ENCODE assay signal across 12 mouse cellular contexts in the genomic region with DNA sequence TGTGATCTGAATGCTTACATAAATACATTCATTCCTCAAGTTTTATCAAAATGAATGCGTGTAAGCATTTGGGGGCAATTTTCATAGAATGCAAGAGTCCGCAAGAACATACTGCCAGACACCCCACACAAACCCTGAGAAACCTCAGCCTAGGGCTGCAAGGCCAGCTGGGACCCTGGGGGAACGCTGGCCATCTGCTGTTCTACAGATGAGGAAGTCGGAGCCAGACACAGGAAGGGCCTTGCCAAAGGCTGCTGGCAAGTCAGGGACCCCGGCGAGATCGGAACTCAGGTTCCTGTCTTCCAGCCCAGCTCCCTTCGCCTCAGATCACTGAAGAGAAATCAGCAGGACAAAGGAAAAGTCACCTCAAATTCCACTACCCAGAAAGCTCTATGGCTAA. TPM values are rescaled to one million over a fixed set of nuclear protein-coding genes. Genes with fewer than 3 reads are reported as not detected.
DNase-seq lines count a peak whose midpoint lies in the region; ATAC-seq and TF ChIP-seq lines count a peak whose summit lies in the region.
"Had no signal": no experiment of that assay in that cellular context is flagged by ENCODE, and none has a peak within 500 bp of the region (broad histone marks: within the 10 kb centered on the region; RNA-seq: fewer than 3 reads in every experiment).

No protein-coding gene starts in this region.

- TF ChIP-seq POLR2A in brain, embryonic 14.5 days (IDR thresholded peaks at IDR 0.05; ENCODE audit: borderline replicate concordance, extremely low read depth, insufficient read depth, insufficient read length, poor library complexity, severe bottlenecking), result no peak

- ATAC-seq in cerebellum, adult (ENCODE audit: insufficient number of reproducible peaks, low FRiP score, low TSS enrichment), result no peak
- no peak for ATAC-seq in megakaryocyte-erythroid progenitor cell, adult 5-6 weeks (replicated peaks; ENCODE audit: low FRiP score, low TSS enrichment, poor library complexity, severe bottlenecking)
- ATAC-seq: intestine, embryonic 16.5 days had no signal

- intact Hi-C loops in heart, postnatal 14 days (cut with DNase I), result loop anchor here (5.0 kb wide), 1 partner anchor 33 kb away; no protein-coding TSS in a partner anchor

- TF ChIP-seq CTCF in brain, embryonic 14.5 days (IDR thresholded peaks at IDR 0.05; ENCODE audit: borderline replicate concordance, extremely low read depth, insufficient read depth, insufficient read length), result no peak

- peak; percentile 72 to 86 for DNase-seq in cerebellum, postnatal 10 days
- peak; percentile 33 for DNase-seq in layer of hippocampus, adult 9-11 months
- no peak for DNase-seq in layer of hippocampus, postnatal 25 days (ENCODE audit: extremely low spot score in 1 of 2, low spot score in 1 of 2)
- peak; percentile 55 for DNase-seq in brain, embryonic 14.5 days (ENCODE audit: low read depth)
- DNase-seq in heart, postnatal 14 days, result peak; percentile 43 to 50
- no peak for DNase-seq in urinary bladder, postnatal 25 days (ENCODE audit: low spot score)
- DNase-seq: cerebellum, adult 9-11 months; liver, embryonic 13.5 days; right cerebral cortex, postnatal 14 days had no signal

RNA-seq across cellular contexts. Expression of gene Tspan18, which starts 34.6 kb away (rescaled TPM):
- 10 to 100 TPM; 37.1 to 40.1 TPM for total RNA-seq in layer of hippocampus, postnatal 25 days (2021)
- polyA plus RNA-seq in brain, embryonic 14.5 days (2012; rRNA removed), result 25.3 and 43.9 TPM in 2 replicates
- total RNA-seq in heart, postnatal 14 days (2021), result 10 to 100 TPM; 29.9 to 32.7 TPM
- total RNA-seq in megakaryocyte-erythroid progenitor cell, adult 5-6 weeks (2014; fragmentation: Nextera tagmentation), result 4.1 TPM in 1 of 2 replicates, not detected in the other
- total RNA-seq in megakaryocyte-erythroid progenitor cell, adult 5-6 weeks (2017), result not detected in 2 replicates

Comparison
In these comparisons a context has a peak if more than half of its experiments do, and no peak if none do; other contexts are left out.
1. DNase-seq: peak in cerebellum, postnatal 10 days (2 of 2), layer of hippocampus, adult 9-11 months (single experiment), brain, embryonic 14.5 days (single experiment) and heart, postnatal 14 days (2 of 2); none in layer of hippocampus, postnatal 25 days (0 of 2) and urinary bladder, postnatal 25 days (single experiment).
2. RNA of gene Tspan18, which starts 34.6 kb away (total RNA-seq): 37.1 to 40.1 TPM in layer of hippocampus, postnatal 25 days and 29.9 to 32.7 TPM in heart, postnatal 14 days; 4.1 TPM in megakaryocyte-erythroid progenitor cell, adult 5-6 weeks; every median in the first group is over 4 times any median in the second.